Mouse (Mus musculus): ENCODE measurements around the gene Myzap.

Myzap gene

GRCm38 (mm10) chr9:71604914-71605635, 12.9 kb upstream of the Myzap start:
- in situ Hi-C loops (cut with MboI), result no loop called here

GRCm38 (mm10) chr9:71599861-71600260, 7.7 kb upstream of the Myzap start:
- in situ Hi-C loops (cut with MboI), result no loop called here

- in situ Hi-C loops (cut with MboI), result no loop called here
Measured at GRCm38 (mm10) chr9:71596888-71597287, 4.7 kb upstream of the Myzap start.

- in situ Hi-C loops (cut with MboI), result no loop called here
Measured at GRCm38 (mm10) chr9:71592577-71593285, 571 bp upstream of the Myzap start.

- in situ Hi-C loops (cut with MboI), result no loop called here
Measured at GRCm38 (mm10) chr9:71591106-71591505, 1.1 kb downstream of the Myzap start.

GRCm38 (mm10) chr9:71589771-71590170, 2.4 kb downstream of the Myzap start:
- in situ Hi-C loops (cut with MboI), result no loop called here

- in situ Hi-C loops (cut with MboI), result no loop called here
Measured at GRCm38 (mm10) chr9:71588930-71589592, 3.1 kb downstream of the Myzap start.

GRCm38 (mm10) chr9:71586408-71586807, 5.8 kb downstream of the Myzap start:
- in situ Hi-C loops (cut with MboI), result no loop called here

GRCm38 (mm10) chr9:71582771-71583170, 9.4 kb downstream of the Myzap start:
- in situ Hi-C loops (cut with MboI), result no loop called here

GRCm38 (mm10) chr9:71578896-71579564, 13.1 kb downstream of the Myzap start:
- in situ Hi-C loops (cut with MboI), result no loop called here

GRCm38 (mm10) chr9:71574440-71574839, 17.7 kb downstream of the Myzap start:
- in situ Hi-C loops (cut with MboI), result no loop called here

- in situ Hi-C loops (cut with MboI), result no loop called here
Measured at GRCm38 (mm10) chr9:71573771-71574340, 18.3 kb downstream of the Myzap start.

- in situ Hi-C loops (cut with MboI), result no loop called here
Measured at GRCm38 (mm10) chr9:71571150-71571633, 21.0 kb downstream of the Myzap start.

GRCm38 (mm10) chr9:71570170-71570569, 22.0 kb downstream of the Myzap start:
- in situ Hi-C loops (cut with MboI), result no loop called here

- in situ Hi-C loops (cut with MboI), result no loop called here
Measured at GRCm38 (mm10) chr9:71568323-71568942, 23.7 kb downstream of the Myzap start.

- in situ Hi-C loops (cut with MboI), result no loop called here
Measured at GRCm38 (mm10) chr9:71567391-71567790, 24.8 kb downstream of the Myzap start.

- in situ Hi-C loops (cut with MboI), result no loop called here
Measured at GRCm38 (mm10) chr9:71566763-71567162, 25.4 kb downstream of the Myzap start.

- in situ Hi-C loops (cut with MboI), result no loop called here
Measured at GRCm38 (mm10) chr9:71557737-71558136, 34.4 kb downstream of the Myzap start.

GRCm38 (mm10) chr9:71554001-71554400, 38.2 kb downstream of the Myzap start:
- in situ Hi-C loops (cut with MboI), result no loop called here

- in situ Hi-C loops (cut with MboI), result no loop called here
Measured at GRCm38 (mm10) chr9:71550176-71550575, 42.0 kb downstream of the Myzap start.

GRCm38 (mm10) chr9:71547704-71548275, 44.4 kb downstream of the Myzap start:
- in situ Hi-C loops (cut with MboI), result no loop called here
